Comparison of ENCODE assay signal across 11 mouse cellular contexts in the genomic region with DNA sequence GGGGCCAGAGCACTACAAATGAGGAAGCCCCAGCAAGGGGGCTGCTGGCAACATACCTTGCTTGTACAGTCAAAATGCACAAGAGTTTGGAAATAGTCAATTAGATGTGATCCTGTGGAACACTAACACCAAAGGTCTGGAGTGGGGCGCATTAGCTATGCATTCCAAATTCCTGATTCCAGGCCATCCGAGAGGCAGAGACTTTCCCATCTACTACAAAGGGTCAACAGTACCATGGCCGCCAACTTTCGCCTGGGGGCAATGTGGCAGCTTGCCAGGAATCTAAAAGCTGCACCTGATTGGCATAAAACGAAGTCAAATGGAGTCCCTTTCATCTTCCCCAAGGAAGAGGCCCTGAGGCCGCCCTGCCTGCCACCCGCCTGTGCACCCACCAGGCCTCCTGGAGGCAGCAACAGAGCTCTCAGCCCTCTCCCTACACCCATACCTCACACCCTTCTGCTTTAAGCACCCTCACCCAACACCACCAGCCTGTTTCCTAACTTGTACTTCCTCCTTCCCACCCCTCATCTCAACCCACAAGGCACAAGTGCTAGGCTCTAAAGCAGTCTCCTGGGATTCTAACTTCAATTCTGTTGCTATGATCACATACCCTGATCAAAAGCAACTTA. TPM values are rescaled to one million over a fixed set of nuclear protein-coding genes. Genes with fewer than 3 reads are reported as not detected.
DNase-seq lines count a peak whose midpoint lies in the region; ATAC-seq lines count a peak whose summit lies in the region.
"Had no signal": no experiment of that assay in that cellular context is flagged by ENCODE, and none has a peak within 500 bp of the region (broad histone marks: within the 10 kb centered on the region; RNA-seq: fewer than 3 reads in every experiment).

No protein-coding gene starts in this region.

- no peak overlapping the region for H3K4me3 ChIP-seq in forebrain, embryonic 11.5 days (ENCODE audit: low read depth, low read length)
- no peak overlapping the region for H3K4me3 ChIP-seq in kidney, embryonic 15.5 days (replicated peaks)
- H3K4me3 ChIP-seq: intestine, embryonic 15.5 days; liver, embryonic 15.5 days; stomach, embryonic 15.5 days had no signal

- no peaks in the 10 kb centered on the region for H3K9me3 ChIP-seq in forebrain, embryonic 11.5 days (ENCODE audit: control insufficient read depth, low read length)
- H3K9me3 ChIP-seq in kidney, embryonic 15.5 days (replicated peaks): no peaks in the 10 kb centered on the region
- H3K9me3 ChIP-seq: intestine, embryonic 15.5 days; liver, embryonic 15.5 days; stomach, embryonic 15.5 days had no signal

- no peaks in the 10 kb centered on the region for H3K27me3 ChIP-seq in forebrain, embryonic 11.5 days (ENCODE audit: control insufficient read depth, insufficient read depth, low read length)
- no peaks in the 10 kb centered on the region for H3K27me3 ChIP-seq in kidney, embryonic 15.5 days
- H3K27me3 ChIP-seq: intestine, embryonic 15.5 days; liver, embryonic 15.5 days; stomach, embryonic 15.5 days had no signal

- intact Hi-C loops in gastrocnemius, postnatal 14 days (cut with DNase I; ENCODE audit: low total_unique reads): loop anchor here (10.0 kb wide), 1 partner anchor 221 kb away; a partner anchor contains a TSS

- peak; percentile 15 for DNase-seq in right cerebral cortex, postnatal 4 days
- DNase-seq in right cerebral cortex, adult 2 months (ENCODE audit: low spot score in 2 of 2): no peak
- DNase-seq in forebrain, embryonic 11.5 days (ENCODE audit: low spot score): peak; percentile 73
- no peak for DNase-seq in adrenal gland, postnatal 36 days
- DNase-seq in gastrocnemius, postnatal 14 days: no peak
- no peak for DNase-seq in gastrocnemius, postnatal 10 days
- DNase-seq: cerebellum, adult 8-10 months had no signal

- no peak for ATAC-seq in forebrain, embryonic 11.5 days (replicated peaks; ENCODE audit: low FRiP score)
- peak; percentile 78; the same call in 1 of the 2 replicates for ATAC-seq in kidney, embryonic 15.5 days (replicated peaks; ENCODE audit: low FRiP score)
- ATAC-seq: intestine, embryonic 15.5 days had no signal

- H3K9ac ChIP-seq in forebrain, embryonic 11.5 days (ENCODE audit: low read length): no peak overlapping the region
- H3K9ac ChIP-seq in kidney, embryonic 15.5 days: no peak overlapping the region
- H3K9ac ChIP-seq: intestine, embryonic 15.5 days; liver, embryonic 15.5 days; stomach, embryonic 15.5 days had no signal

- H3K27ac ChIP-seq in forebrain, embryonic 11.5 days (ENCODE audit: low read depth, low read length): no peak overlapping the region
- peak overlapping the region; percentile 74 for H3K27ac ChIP-seq in kidney, embryonic 15.5 days
- H3K27ac ChIP-seq: intestine, embryonic 15.5 days; liver, embryonic 15.5 days; stomach, embryonic 15.5 days had no signal

- WGBS in forebrain, embryonic 11.5 days: 71% methylated on average over 7 of the region's 7 CpGs
- 60% methylated on average over 7 of the region's 7 CpGs for WGBS in kidney, embryonic 15.5 days

- no peak overlapping the region for H3K4me2 ChIP-seq in forebrain, embryonic 11.5 days (ENCODE audit: low read depth, low read length, severe bottlenecking)
- no peak overlapping the region for H3K4me2 ChIP-seq in kidney, embryonic 15.5 days
- H3K4me2 ChIP-seq: intestine, embryonic 15.5 days; liver, embryonic 15.5 days; stomach, embryonic 15.5 days had no signal

- no peaks in the 10 kb centered on the region; the same call in 1 of the 2 replicates for H3K4me1 ChIP-seq in forebrain, embryonic 11.5 days (replicated peaks; ENCODE audit: control insufficient read depth, insufficient read depth, low read length)
- H3K4me1 ChIP-seq in kidney, embryonic 15.5 days: peaks cover 31% of the 10 kb centered on the region
- H3K4me1 ChIP-seq: stomach, embryonic 15.5 days had no signal

- no peaks in the 10 kb centered on the region for H3K36me3 ChIP-seq in forebrain, embryonic 11.5 days (ENCODE audit: control insufficient read depth, insufficient read depth, low read length)
- H3K36me3 ChIP-seq in kidney, embryonic 15.5 days: no peaks in the 10 kb centered on the region
- H3K36me3 ChIP-seq: intestine, embryonic 15.5 days; liver, embryonic 15.5 days; stomach, embryonic 15.5 days had no signal

RNA-seq across cellular contexts. Expression of a gene that starts 30.1 kb away (rescaled TPM):
- polyA plus RNA-seq in forebrain, embryonic 11.5 days (2014; fragmentation: Nextera tagmentation; extraction: Ambion mirVana): 41.3 and 48.5 TPM in 2 replicates
- polyA plus RNA-seq in kidney, embryonic 15.5 days (2015; fragmentation: Nextera tagmentation; extraction: Ambion mirVana): 37.7 and 42.8 TPM in 2 replicates
- 10 to 100 TPM; 13.1 to 19.4 TPM for total RNA-seq in adrenal gland, postnatal 36 days (2021)
- total RNA-seq in gastrocnemius, postnatal 14 days (2021): 1 to 10 TPM; 6.4 to 7.5 TPM
- total RNA-seq in gastrocnemius, postnatal 10 days (2021): 10 to 100 TPM in 1 of 2 experiments, 1 to 10 TPM in 1; 9.3 to 10.9 TPM

RNA-seq across cellular contexts. Expression of a gene that starts 49.0 kb away (rescaled TPM):
- polyA plus RNA-seq in forebrain, embryonic 11.5 days (2014; fragmentation: Nextera tagmentation; extraction: Ambion mirVana): 166 and 175 TPM in 2 replicates
- polyA plus RNA-seq in kidney, embryonic 15.5 days (2015; fragmentation: Nextera tagmentation; extraction: Ambion mirVana): 163 and 170 TPM in 2 replicates
- 10 to 100 TPM; 32.4 to 35.2 TPM for total RNA-seq in adrenal gland, postnatal 36 days (2021)
- 10 to 100 TPM; 23.3 to 26.5 TPM for total RNA-seq in gastrocnemius, postnatal 14 days (2021)
- 10 to 100 TPM; 29.3 to 29.6 TPM for total RNA-seq in gastrocnemius, postnatal 10 days (2021)

Comparison
In these comparisons a context has a peak if more than half of its experiments do, and no peak if none do; other contexts are left out.
1. DNase-seq: peak in right cerebral cortex, postnatal 4 days (single experiment) and forebrain, embryonic 11.5 days (single experiment); none in right cerebral cortex, adult 2 months (0 of 2), adrenal gland, postnatal 36 days (0 of 2), gastrocnemius, postnatal 14 days (single experiment) and gastrocnemius, postnatal 10 days (single experiment).